Mouse (Mus musculus): Measurements from ENCODE around the gene Bri3. TPM values are rescaled to one million over a fixed set of nuclear protein-coding genes. Genes with fewer than 3 reads are reported as not detected.

Gene Bri3
- polyA plus RNA-seq, 1 experiment = 90.6 TPM

GRCm38 (mm10) chr5:144230216-144230615 lies 14.0 kb upstream of the Bri3 start:
- no peaks in the 10 kb centered on the region for H3K4me1 ChIP-seq (ENCODE audit: control insufficient read depth, insufficient read depth, low read length)
- no peak overlapping the region for H3K4me3 ChIP-seq (ENCODE audit: insufficient read depth, low read length)
- TF ChIP-seq CTCF (IDR thresholded peaks at IDR 0.05; ENCODE audit: borderline replicate concordance, insufficient read depth, low read length) (no peak), POLR2A (IDR thresholded peaks at IDR 0.05; ENCODE audit: low read depth, low read length) (no peak)
- no peak overlapping the region for H3K27ac ChIP-seq (ENCODE audit: insufficient read depth, low read length)

- Histone ChIP-seq H3K27ac (ENCODE audit: insufficient read depth, low read length) (no peak overlapping the region), H3K4me1 (ENCODE audit: control insufficient read depth, insufficient read depth, low read length) (no peaks in the 10 kb centered on the region), H3K4me3 (ENCODE audit: insufficient read depth, low read length) (no peak overlapping the region)
- TF ChIP-seq POLR2A (IDR thresholded peaks at IDR 0.05; ENCODE audit: low read depth, low read length) (no peak), CTCF (IDR thresholded peaks at IDR 0.05; ENCODE audit: borderline replicate concordance, insufficient read depth, low read length) (no peak)
Measured at GRCm38 (mm10) chr5:144231410-144231809, 12.8 kb upstream of the Bri3 start.

- no peak for TF ChIP-seq CTCF (IDR thresholded peaks at IDR 0.05; ENCODE audit: borderline replicate concordance, insufficient read depth, low read length)
- TF ChIP-seq POLR2A (IDR thresholded peaks at IDR 0.05; ENCODE audit: low read depth, low read length) = no peak
- Histone ChIP-seq H3K4me3 (ENCODE audit: insufficient read depth, low read length) (no peak overlapping the region), H3K27ac (ENCODE audit: insufficient read depth, low read length) (no peak overlapping the region), H3K4me1 (ENCODE audit: control insufficient read depth, insufficient read depth, low read length) (no peaks in the 10 kb centered on the region)
Measured at GRCm38 (mm10) chr5:144232531-144232930, 11.7 kb upstream of the Bri3 start.

- TF ChIP-seq POLR2A (IDR thresholded peaks at IDR 0.05; ENCODE audit: low read depth, low read length) (no peak), CTCF (IDR thresholded peaks at IDR 0.05; ENCODE audit: borderline replicate concordance, insufficient read depth, low read length) (no peak)
- no peaks in the 10 kb centered on the region for H3K4me1 ChIP-seq (ENCODE audit: control insufficient read depth, insufficient read depth, low read length)
Measured at GRCm38 (mm10) chr5:144234222-144234621, 10.0 kb upstream of the Bri3 start.

GRCm38 (mm10) chr5:144234714-144235113 lies 9.5 kb upstream of the Bri3 start:
- TF ChIP-seq CTCF (IDR thresholded peaks at IDR 0.05; ENCODE audit: borderline replicate concordance, insufficient read depth, low read length) (no peak), POLR2A (IDR thresholded peaks at IDR 0.05; ENCODE audit: low read depth, low read length) (no peak)
- Histone ChIP-seq H3K4me3 (ENCODE audit: insufficient read depth, low read length) (no peak overlapping the region), H3K4me1 (ENCODE audit: control insufficient read depth, insufficient read depth, low read length) (no peaks in the 10 kb centered on the region), H3K27ac (ENCODE audit: insufficient read depth, low read length) (no peak overlapping the region)

More at GRCm38 (mm10) chr5:144234222-144234621, 10.0 kb upstream of the Bri3 start:
- Histone ChIP-seq H3K27ac (ENCODE audit: insufficient read depth, low read length) (no peak overlapping the region), H3K4me3 (ENCODE audit: insufficient read depth, low read length) (no peak overlapping the region)

- TF ChIP-seq POLR2A (IDR thresholded peaks at IDR 0.05; ENCODE audit: low read depth, low read length) = no peak
- Histone ChIP-seq H3K4me1 (ENCODE audit: control insufficient read depth, insufficient read depth, low read length) (no peaks in the 10 kb centered on the region), H3K4me3 (ENCODE audit: insufficient read depth, low read length) (no peak overlapping the region), H3K27ac (ENCODE audit: insufficient read depth, low read length) (no peak overlapping the region)
Measured at GRCm38 (mm10) chr5:144238969-144239368, 5.3 kb upstream of the Bri3 start.

- TF ChIP-seq CTCF (IDR thresholded peaks at IDR 0.05; ENCODE audit: borderline replicate concordance, insufficient read depth, low read length) (no peak), POLR2A (IDR thresholded peaks at IDR 0.05; ENCODE audit: low read depth, low read length) (no peak)
- Histone ChIP-seq H3K4me3 (ENCODE audit: insufficient read depth, low read length) (no peak overlapping the region), H3K27ac (ENCODE audit: insufficient read depth, low read length) (no peak overlapping the region), H3K4me1 (ENCODE audit: control insufficient read depth, insufficient read depth, low read length) (no peaks in the 10 kb centered on the region; the same call in 1 of the 2 replicates)
Measured at GRCm38 (mm10) chr5:144245592-144245991, 1.4 kb downstream of the Bri3 start.

- Histone ChIP-seq H3K4me1 (ENCODE audit: control insufficient read depth, insufficient read depth, low read length) (no peaks in the 10 kb centered on the region; the same call in 1 of the 2 replicates), H3K4me3 (ENCODE audit: insufficient read depth, low read length) (no peak overlapping the region), H3K27ac (ENCODE audit: insufficient read depth, low read length) (no peak overlapping the region)
- no peak for TF ChIP-seq POLR2A (IDR thresholded peaks at IDR 0.05; ENCODE audit: low read depth, low read length)
- no peak for TF ChIP-seq CTCF (IDR thresholded peaks at IDR 0.05; ENCODE audit: borderline replicate concordance, insufficient read depth, low read length)
Measured at GRCm38 (mm10) chr5:144246669-144247068, 2.4 kb downstream of the Bri3 start.

GRCm38 (mm10) chr5:144247307-144247706 lies 3.1 kb downstream of the Bri3 start:
- no peaks in the 10 kb centered on the region; the same call in 1 of the 2 replicates for H3K4me1 ChIP-seq (ENCODE audit: control insufficient read depth, insufficient read depth, low read length)
- TF ChIP-seq POLR2A (IDR thresholded peaks at IDR 0.05; ENCODE audit: low read depth, low read length) (no peak), CTCF (IDR thresholded peaks at IDR 0.05; ENCODE audit: borderline replicate concordance, insufficient read depth, low read length) (no peak)
- H3K27ac ChIP-seq (ENCODE audit: insufficient read depth, low read length) = no peak overlapping the region
- H3K4me3 ChIP-seq (ENCODE audit: insufficient read depth, low read length) = no peak overlapping the region

GRCm38 (mm10) chr5:144247906-144248585 lies 3.8 kb downstream of the Bri3 start:
- TF ChIP-seq POLR2A (IDR thresholded peaks at IDR 0.05; ENCODE audit: low read depth, low read length) (no peak), CTCF (IDR thresholded peaks at IDR 0.05; ENCODE audit: borderline replicate concordance, insufficient read depth, low read length) (no peak)
- Histone ChIP-seq H3K27ac (ENCODE audit: insufficient read depth, low read length) (no peak overlapping the region), H3K4me3 (ENCODE audit: insufficient read depth, low read length) (no peak overlapping the region), H3K4me1 (ENCODE audit: control insufficient read depth, insufficient read depth, low read length) (no peaks in the 10 kb centered on the region; the same call in 1 of the 2 replicates)
